Mouse (Mus musculus): Measurements from ENCODE around the gene Pim3.
"Not testable (repeated sequence)": the region's sequence is repeated elsewhere in the genome, so short reads cannot be mapped to it uniquely, and the experiment has no call there.

Pim3 gene

DNA sequence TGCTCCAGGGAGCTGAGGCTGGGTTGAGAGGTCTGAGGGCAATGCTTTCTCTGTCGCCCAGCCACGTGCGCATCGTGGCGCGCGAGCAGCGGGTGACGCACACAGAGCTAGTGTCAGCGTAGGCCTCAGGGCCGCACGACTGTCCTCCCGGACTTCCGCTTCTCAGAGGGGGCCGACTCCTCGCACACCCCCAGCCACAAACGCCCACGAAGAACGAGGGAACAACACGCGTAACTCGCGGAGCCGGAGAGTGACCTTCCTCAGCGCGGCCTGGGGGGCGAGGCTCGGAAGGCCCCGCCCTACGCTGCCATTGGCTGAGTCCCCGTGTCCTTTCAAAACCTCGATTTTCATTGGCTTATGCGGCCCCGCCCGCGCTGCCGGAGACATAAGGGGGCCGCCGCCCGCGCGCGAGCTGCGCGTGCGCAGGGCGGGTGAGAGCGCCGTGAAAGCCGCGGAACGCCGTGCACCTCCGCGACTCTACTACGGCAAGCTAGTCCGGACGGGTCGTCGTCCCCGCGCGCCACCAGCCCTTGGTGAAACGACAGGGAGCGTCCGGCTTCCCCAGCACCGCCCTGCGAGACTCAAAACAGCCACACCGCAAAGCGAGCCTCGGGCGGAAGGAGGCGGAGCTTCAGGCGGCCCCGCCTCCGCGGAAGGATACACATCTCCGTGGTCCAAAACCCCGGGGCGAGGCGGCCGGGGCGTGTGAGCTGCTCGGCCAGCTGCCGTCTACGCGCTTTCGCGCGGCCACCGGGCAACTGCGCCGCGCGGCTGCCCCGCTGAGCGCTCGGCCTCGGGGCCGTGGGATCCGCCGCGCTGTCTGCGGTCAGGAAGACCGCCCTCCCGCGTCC lies at the start of gene Pim3:
Gene Pim3 (plus strand): TSS at position 415 of the 851 bp plus-strand sequence.
- DNase-seq (ENCODE audit: low spot score in 2 of 2) = peak; percentile 92

DNA sequence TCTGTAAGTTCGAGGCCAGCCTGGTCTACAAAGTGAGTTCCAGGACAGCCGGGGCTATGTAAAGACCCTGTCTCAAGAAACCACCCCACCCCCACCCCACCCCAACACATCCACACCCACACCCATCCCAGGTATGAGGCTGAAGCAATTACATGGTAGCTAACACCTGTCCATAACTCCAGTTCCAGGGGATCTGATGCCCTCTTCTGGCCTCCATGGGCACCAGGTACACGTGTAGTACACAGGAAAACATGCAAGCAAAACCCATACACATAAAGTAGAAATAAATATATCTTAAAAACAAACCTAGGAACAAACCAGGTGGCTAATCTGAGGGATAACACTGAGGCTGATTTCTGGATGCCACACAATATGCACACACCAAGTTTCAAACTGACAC lies 48.7 kb upstream of the Pim3 start:
- DNase-seq (ENCODE audit: low spot score in 2 of 2) = no peak

DNA sequence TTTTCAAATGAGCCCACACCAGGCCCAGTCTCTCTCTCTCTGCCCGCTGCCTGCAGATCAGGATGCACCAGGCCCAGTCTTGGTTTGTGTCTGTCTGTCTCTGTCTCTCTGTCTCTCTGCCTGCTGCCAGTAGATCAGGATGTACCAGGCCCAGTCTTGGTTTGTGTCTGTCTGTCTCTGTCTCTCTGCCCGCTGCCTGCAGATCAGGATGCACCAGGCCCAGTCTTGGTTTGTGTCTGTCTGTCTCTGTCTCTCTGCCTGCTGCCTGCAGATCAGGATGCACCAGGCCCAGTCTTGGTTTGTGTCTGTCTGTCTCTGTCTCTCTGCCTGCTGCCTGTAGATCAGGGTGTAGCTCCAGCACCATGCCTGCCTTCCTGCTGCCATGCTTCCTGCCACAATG lies 48.1 kb upstream of the Pim3 start:
- DNase-seq (ENCODE audit: low spot score in 2 of 2) = not testable (repeated sequence)

DNA sequence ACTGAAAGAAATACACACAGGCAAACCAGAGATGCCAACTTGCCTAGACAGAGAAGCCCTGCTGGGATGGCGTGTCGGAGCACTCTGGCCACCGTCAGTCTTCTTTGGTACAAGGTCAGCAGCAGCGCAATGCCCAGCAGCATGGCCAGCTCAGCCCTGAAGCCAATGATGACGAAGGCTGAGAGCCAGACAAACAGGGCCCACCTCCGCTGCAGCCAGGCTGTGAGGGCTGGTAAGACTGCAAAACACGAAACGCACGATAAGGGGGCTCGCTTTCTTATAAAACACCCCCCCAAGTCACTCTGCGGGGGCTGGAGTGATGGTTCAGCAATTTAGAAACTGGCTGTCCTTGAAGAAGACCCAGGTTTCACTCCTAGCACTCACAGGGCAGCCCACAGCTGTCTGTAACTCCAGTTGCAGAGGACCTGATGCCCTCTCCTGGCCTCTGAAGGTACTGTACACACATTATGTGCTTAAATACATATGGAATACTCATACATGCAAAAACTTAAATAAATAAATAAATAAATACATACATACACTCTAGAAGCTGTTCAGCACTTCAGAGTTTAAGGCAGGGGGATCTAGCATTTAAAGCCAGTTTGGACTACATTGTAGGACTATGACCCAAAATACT lies 47.5 kb upstream of the Pim3 start:
- peak in 1 of 2 experiments; percentile 34 for DNase-seq (ENCODE audit: low spot score in 2 of 2)

DNA sequence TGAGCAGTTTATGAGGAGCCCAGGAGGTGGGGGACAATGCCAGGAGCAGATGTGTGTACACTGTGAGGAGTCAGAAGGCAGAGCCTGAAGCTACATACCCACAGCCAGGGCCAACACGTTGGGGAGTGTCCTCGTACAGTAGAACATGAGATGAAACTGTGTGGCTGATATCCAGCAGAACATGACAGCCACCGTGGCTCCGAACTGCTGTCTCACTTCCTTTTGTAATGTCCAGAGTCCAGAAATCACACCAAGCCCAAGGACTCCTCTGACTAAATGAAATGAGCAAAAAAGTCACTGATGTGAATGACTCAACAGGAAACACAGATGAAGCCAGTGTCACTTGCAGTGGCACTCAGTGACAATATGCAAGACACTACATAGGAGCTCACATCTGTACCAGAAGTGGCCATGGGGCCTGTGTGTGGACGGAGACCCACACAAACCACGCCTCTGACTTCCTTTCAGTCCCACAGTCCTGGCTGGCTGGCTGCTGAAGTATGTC lies 46.7 kb upstream of the Pim3 start:
- DNase-seq (ENCODE audit: low spot score in 2 of 2) = no peak

DNA sequence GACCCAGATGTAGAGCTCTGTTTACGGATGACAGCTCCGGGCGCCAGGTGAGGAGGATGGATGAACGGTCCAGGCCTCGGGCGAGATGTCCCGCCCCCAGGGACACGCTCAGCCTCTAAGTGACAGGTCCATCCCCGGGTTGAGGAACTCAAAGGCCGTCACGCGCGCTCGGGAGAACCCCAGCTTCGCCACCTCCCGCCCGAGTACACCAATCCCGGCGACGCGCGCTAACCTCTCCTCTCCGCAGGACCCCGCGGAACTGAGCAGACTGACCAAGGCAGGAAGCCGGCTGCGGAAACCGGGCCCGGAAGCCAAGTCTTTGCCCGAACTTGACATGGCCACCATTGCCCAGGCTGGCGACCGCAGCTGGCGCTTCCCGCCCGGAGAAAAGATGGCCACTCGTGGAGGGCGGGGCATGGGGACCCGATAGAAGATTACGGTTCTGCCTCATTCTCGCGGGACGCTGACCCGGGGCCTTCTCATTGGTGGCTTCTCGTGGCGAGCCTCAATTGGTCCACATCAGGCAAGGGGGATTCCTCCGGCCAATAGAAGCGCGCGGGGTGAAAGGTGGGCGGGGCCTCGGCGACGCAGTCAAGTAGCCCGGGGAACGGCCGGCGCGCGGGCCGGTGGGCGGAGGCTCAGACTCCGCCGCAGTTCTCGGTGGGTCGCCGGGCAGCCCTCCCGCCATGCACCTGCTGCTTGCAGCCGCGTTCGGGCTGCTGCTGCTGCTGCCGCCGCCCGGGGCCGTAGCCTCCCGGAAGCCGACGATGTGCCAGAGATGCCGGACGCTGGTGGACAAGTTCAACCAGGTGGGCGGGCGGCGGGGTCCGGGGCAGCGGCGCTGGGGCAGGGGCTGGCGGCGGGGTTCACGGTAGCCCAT lies 42.7 kb upstream of the Pim3 start, which contains the start of the genes Alg12 and Creld2:
Gene Alg12 (minus strand): TSS at position 293 of the 880 bp plus-strand sequence.
Gene Creld2 (plus strand): TSS at position 621 of the 880 bp plus-strand sequence.
- DNase-seq (ENCODE audit: low spot score in 2 of 2) = peak; percentile 95 to 99

DNA sequence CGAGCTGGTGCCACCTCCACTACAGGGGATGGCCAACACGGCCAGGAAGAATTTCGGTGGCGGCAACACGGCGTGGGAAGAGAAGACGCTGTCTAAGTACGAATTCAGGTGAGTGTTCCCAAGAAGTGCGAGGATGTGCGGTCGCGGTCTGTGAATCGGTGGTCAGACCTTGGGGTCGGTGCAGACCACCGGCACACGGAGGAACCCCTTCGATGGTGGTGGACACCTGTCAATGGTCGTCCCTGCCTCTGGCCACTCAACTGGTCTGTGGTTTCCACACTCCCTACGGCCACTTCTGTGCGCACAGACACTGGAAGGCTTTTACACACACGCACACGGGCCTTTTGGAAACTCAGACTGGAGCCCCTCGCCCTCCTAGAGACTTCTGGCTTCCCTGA lies 42.1 kb upstream of the Pim3 start:
- no peak for DNase-seq (ENCODE audit: low spot score in 2 of 2)

DNA sequence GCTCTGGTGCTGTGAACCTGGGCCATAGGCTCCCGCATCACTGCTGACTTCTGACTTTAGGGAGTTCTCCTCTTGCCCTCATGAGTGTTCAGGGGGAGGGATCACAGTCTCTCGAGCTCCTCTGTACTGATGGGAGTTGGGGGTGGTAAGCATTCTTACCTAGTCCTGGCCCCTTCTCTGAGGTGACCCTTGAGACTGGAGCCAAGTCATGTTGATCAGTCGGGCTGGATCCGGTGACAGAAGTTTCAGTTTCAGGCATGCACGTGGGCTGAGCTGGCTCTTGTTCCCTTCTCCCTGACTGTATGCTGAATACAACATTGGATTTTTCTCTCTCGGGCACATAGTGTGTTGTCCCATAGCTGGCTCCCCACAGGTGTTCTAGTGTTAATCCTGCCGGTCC lies 40.6 kb upstream of the Pim3 start:
- no peak for DNase-seq (ENCODE audit: low spot score in 2 of 2)

DNA sequence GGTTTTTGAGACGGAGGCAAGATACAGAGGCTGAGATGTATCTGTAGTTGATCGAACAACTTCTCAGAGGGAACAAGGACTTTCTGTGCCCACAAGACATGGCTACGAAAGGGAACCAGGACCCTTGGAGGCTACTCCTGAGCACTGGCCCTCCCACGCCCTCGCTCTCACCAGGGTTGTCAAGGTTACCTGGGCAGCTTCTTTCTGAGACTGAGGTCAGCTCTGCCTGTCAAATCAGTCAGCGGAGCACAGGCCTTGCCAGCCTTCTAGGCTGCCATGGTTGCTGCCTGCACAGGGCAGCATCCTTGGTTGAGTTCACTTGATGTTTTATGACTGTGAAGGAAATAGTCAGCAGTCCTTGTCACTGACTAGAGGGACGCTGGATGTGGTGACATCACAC lies 39.5 kb upstream of the Pim3 start:
- no peak for DNase-seq (ENCODE audit: low spot score in 2 of 2)

DNA sequence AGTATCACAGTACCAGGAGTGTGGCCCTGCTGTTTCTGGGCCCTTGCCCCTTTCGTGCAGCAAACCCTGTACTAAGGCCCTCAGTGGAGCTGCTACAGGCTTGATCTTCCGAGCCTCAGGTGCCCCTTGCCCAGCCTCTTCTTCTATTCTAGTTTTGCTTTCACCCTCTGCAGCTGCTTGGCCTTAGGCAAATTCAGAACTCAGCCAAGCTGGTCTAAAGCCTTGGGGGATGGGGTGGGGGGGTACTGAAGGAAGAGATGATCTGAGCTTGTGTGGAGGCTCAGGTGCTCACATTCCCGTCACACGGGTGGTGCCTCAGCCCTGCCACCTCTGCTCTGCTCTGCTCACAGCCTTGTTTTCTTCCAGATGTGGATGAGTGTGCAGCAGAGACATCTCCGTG lies 38.6 kb upstream of the Pim3 start:
- DNase-seq (ENCODE audit: low spot score in 2 of 2) = no peak

DNA sequence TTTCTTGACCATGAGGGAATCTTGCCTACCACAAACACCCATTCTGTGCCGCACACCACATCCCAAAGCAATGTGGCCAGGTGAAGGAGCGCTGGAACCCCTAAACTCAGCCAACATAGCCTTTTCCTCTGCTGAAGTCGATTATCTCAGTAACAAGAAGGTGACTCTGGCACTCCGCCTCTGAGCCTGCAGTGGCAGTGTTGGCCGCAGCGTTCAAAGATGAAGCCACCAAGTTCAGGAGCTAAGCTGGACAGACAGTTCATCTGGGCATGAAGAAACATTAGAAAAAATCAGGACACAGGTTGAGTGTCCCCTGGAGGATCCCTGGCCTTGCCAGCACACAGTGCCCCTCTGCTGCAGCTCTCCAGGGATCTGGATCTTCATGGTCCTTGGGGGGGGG lies 34.5 kb upstream of the Pim3 start:
- no peak for DNase-seq (ENCODE audit: low spot score in 2 of 2)

DNA sequence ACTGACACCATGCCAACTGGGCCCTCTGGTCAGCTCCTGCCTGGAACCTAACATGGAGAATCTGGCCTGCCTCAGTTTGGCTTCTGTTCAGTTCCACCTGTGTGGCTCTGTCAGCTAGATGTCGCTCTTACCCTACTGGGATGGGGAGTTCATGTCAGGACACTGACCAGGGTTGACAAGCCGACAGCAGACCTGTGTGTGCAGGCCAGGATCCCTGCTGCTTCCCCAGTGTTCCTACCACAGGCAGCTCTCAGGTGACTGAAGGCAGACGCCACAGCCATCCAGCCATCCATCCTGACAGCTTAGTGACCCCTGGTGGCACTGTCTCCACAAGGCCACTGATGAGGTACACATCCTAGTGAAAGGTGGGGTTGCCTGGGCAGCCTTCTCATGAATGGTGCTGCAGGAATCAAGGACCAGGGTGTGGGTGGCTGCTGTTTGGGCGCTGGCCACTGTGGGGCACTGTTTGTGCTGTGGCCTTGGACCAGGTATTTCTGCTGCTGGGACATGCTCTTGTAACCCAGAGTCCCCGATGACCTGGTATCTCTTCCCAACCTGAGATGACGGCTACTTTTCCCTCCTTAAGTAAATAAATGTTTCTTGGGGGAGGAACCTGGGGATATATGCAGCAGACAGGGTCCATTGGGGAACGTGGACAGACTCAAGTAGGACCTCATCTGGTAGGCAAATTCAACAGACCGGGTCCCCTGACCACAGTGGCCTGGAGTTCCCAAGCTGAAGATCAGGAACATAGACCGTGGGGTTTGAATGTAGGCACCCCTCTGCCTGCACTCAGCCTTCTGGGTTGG lies 33.8 kb upstream of the Pim3 start:
- peak; percentile 57 to 80 for DNase-seq (ENCODE audit: low spot score in 2 of 2)

DNA sequence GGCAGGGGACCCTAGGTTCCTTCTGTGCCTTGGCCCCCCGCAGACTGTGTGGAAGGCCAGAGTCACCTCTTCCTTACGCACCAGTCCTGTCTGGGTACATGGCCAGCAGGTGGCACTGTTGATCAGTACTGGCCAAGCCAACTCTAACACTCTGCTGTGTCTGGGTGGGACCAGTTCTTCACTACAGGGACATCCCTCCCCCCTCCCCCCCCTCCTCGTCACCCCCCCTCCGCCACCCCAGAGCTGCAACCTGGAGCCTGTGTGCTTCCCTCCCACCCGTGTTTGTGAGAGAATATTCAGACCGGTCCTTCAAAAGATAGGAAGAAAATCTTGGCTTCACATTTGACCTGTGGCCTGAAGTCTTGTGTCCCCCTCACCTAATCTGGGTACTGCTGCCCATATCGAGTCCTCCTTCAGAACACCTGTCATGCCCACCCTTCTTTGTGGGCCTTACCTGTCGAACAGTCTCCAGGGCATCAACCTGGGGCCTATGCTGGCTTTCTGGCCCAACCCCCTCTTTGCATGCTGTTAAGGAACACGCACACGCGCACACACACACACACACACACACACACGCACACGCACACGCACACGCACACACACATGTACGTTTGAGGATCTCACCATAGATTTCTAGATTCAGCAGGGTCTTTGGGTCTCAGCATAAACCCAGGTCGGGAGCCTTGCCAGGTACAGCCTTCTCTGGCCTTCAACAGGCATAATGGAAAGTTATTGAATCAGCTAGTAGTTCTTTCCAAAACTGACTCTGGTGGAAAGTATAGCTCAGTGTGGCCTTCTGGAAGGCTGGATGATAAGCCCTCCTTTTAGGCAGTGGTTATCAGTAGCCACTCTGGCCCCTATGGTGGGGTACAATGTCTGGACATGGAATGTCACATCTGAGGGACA lies 32.9 kb upstream of the Pim3 start:
- DNase-seq (ENCODE audit: low spot score in 2 of 2) = peak; percentile 78 to 92

DNA sequence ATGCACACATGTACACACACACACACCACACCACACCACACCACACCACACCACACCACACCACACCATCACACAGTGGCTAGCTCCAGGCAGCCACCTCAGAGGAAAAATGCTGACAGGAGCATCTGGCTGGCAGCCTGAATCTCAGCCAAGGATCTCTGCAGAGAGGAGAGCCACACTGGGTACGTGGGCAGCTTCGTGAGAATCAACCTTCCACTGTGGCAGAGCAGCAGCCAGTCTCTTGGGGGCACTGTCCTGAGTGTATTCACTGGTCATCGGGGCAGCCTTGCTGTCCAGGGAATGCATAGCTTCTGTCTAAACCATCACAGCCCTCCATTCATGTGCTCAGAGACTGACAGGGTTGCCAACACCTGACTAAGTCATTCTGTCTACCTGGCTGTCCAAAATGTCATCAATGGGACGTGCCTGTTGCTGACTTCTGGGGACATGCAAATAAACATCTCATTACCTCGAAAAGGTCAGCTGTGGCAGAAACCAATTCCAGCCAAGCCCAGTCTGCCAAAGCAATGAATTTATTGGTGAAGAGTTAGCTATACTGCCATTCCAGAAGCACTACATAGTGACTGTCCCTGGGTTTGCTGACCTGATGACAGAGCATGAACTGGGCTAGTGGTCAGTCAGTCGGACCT lies 32.1 kb upstream of the Pim3 start:
- DNase-seq (ENCODE audit: low spot score in 2 of 2) = no peak

DNA sequence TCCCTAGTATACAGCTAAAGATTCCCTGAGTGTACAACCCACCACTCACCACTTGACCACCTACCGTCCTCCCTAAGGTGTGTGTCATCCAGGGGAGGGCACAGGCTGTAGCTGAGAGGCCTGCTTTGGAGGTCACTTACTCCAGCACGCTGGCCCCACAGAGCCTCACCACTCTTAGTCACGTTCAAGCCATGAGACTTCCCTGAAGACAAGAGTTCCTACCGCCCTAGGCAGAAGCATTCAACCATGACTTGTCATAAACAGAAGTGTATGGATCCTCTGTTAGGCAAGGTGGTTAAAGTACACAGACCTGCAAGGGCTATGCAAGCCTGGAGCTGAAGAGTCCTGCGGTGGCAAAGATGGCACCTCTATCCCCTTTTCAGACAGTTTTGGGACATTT lies 31.3 kb upstream of the Pim3 start:
- no peak for DNase-seq (ENCODE audit: low spot score in 2 of 2)

DNA sequence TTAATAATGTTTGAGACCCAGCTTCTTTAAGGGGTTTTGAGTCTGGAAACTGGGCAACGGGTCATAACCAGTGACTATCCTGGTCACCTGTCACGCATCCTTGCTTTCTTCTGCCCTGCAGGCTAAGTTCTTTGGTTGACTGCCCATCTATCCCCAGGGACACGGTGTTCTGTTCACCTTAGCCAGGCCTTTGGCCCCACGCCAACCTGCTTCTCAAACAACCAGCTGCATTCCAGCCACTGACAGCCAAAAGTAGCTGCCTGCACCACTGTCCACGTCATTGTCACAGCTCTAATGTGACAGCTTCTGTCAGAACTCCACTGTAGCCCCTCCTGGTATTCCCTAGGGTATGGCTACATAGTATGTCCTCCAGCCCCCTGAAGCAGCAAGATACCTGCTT lies 30.5 kb upstream of the Pim3 start:
- no peak for DNase-seq (ENCODE audit: low spot score in 2 of 2)

DNA sequence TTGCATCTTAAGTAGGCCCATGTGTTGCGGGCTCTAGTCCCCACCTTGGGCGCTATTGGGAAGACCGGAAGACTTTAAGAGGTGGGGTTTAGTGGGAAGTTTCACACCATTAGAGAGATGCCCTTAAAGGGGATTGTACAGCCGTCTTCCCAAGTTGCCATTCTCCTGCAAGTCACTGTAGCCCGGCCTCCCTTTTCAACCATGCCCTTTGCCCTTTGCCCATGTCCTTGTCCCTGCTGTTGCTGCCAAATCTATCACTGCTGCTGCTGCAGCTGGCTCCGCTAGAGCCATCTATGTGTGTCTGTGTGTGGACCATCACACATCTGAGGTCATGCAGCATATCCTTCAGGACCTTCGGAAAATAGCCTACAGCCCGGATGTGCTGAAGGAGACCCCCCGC lies 29.4 kb upstream of the Pim3 start:
- no peak for DNase-seq (ENCODE audit: low spot score in 2 of 2)

DNA sequence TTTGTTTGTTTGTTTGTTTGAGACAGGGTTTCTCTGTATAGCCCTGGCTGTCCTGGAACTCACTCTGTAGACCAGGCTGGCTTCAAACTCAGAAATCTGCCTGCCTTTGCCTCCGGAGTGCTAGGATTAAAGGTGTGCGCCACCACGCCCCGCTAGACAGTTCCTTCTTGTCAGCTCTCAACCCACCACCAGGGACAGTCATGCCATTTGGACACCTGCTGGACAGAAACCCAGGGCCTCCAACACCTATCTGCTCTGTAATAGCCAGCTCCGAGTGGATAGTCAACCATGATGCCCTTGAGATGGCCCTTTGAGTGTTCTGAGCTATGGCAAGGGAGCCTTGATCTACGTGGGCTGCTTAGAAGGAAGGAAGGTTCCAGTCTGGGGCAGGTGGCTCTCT lies 26.0 kb upstream of the Pim3 start:
- DNase-seq (ENCODE audit: low spot score in 2 of 2) = no peak

DNA sequence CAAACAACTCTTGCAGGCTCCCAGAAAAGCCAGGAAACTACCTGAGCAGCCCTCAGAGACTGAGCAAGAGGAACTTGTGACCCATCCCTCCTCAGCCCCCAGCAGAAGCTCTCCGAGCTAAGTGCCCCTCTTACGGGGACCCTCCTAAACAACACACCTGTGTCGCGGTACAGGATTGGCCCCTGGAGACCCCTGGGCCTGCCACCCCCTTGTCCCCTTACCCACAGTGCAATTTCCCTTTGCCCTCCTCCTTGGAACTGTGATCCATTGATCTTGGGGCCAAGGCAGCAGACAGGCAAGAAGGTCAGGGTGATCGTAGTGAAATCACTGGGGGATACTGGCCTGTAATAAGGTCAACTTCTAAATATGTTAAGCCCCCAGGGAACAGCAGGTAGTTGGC lies 25.4 kb upstream of the Pim3 start:
- no peak for DNase-seq (ENCODE audit: low spot score in 2 of 2)

All from spleen, postnatal 10 days (tissue).